Mouse (Mus musculus) cerebellum, postnatal 10 days (tissue): ENCODE measurements around the gene Shisa9.

Experiments
- DNase-seq, 2 experiments: peaks; one replicate each; pipeline ENCODE4 v3.0.0; 2021; ENCODE audit warnings: mixed read lengths in 2 of 2

Shisa9 gene

DNA sequence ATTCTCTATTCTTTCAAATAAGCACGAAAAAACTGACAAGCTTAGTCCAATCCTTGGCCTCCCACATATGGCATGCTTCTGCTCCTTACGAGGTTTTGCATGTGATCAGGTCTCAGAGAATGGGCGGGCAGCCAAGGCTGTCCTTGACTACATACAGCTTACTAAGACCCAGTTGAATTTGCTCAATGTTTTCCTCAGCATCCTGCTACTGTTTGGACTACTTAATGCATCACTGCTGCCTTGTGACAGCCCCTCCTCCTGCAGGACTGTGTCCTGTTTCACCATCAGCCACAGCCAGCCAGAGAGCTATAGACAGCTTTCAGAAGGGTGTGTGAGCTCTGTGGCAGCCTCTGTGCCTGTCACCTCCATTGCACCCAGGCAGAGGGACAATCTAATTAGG lies 92.4 kb downstream of the Shisa9 start:
- DNase-seq: peak; percentile 60 to 61

DNA sequence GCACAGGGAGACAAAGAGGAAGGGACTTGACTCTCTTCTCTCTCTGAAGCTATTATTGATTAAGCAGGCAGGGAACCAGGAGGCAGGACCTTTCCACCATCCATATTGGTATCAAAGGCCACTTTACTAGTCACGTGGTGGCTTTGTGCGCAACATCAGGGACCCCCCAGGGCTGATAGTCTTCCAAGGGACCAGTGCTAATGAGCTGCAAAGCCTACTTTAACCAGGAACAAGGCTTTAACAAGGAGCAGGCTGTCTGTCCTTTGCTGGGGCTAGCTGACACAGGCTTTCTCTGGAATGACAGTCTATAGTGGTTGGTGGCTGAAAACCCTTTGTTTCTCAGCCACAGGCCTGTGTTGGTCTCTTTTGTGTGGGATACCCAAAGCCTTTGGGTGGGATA lies 92.8 kb downstream of the Shisa9 start:
- no peak for DNase-seq

DNA sequence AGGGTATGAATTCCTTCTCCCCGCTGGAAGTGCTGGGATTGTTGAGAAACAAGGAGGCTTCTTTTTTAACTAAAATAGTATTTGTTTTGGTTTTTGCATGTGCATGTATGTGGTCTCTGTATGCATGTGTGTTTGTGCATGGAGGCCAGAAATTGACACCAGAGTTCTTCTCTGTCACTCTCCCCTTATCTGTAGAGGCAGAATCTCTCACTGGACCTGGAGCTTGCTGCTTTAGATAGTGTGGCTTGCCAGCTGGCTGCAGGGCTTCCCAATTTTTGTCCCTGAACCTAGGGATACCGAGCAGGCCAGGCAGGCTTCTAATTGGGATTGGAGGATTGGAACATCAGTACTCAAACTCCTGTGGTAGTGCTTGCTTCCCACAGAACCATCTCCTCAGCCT lies 99.2 kb downstream of the Shisa9 start:
- no peak for DNase-seq

DNA sequence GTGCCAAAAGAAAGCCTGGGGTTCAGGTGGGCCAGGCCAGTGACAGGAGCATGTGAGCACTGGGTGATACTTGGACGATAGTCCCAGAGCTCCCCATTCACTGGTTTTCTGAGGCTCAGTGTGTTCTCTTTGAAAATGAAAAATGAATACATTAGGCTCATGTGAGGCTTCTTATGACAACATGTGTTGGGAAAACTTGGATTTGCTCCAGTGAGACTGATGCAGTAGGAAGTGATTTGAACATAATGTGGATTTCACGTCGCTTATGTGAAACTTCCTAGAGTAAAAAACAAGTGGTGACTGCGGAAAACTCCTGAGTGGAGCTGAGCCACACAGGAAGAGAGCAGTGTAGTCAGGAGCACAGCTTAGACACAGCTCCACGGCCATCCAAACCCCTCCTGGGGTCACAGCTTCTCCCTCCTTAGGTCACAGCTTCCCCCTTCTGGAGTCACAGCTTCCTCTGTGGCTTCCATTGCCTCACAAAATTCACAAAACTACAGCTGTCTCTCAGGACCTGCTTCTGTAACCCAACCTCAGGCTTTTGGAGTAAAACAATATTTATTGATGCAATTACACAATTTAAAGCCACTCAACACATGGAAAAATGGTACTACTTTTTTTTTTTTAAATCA lies 106.8 kb downstream of the Shisa9 start:
- no peak for DNase-seq

DNA sequence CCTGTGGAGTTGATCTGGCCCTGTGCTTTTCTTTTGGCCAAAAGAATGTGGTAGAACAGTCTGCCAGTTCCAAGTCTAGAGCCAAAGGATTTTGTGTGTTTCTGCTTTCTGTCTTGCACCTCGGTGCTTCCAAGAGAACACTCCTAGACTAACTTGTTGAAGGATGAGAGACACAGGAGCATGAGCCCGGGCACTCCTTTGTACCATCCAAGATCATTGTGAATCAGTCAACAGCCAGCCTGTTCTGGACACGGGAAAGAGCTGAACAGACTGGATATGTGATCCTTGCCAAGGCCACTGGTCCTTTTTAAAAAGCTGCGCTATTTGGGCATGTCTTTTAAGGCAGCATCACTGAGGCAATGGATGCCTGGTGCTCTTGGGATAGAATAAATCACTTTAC lies 109.3 kb downstream of the Shisa9 start:
- DNase-seq: no peak

DNA sequence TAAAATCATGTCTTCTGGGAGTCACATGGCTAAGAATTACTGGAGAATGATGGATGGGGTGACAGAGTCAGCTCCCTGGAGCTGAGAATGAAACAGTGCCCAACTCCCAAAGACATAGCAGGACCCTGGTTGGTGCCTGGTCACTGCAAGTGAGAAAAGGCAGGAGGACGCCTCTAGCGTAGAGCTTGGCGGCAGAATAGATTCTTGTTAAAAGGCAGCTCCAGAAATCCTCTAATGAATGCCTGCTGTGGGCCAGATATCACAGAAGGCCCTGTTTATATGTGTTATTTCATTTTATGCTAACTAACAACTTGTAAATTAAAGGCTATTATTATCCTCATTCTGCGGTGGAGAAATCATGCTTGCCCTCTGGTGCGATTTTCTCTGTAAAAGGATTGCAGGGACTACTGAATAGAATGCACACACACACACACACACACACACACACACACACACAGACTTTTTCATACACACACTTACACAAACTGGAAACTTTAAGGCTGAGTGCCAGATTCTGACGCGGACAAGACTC lies 110.9 kb downstream of the Shisa9 start:
- no peak for DNase-seq

DNA sequence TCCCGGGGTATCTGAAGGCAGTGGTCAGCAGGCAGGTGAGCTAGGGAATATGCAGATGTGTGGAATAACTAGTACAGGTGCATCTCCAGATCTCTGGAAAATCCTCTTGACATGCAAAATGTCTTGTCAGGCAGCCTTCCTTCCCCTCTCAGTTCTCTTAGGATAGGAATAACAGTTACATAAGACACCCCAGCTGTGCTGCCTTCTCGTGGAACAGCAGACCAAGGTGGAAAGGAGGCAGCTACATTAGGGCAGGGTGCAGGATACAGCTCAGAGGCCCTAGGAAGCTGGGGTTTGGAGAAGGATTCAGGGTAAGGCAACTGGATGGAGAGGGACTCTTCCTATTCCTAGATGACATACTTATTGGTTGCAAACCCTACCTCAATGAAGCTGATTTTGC lies 111.5 kb downstream of the Shisa9 start:
- no peak for DNase-seq

DNA sequence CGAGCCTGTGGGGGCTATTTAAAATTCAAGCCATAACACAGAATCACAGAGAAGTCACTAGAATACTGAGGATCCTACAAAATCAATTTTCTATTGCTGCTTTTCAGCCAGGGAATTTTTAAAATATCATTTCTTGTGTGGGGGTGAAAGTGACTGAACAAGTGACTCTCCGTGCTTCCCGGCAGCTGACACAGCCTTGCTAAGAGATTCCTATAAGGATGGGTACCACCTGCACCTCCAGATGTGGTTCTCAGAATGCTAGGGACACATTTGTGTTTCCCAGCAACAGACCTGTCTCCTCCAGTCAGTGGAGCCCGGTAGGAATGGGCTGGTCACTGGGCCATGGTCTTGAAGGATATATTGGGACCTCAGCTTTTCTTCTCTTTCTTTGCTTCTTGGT lies 124.5 kb downstream of the Shisa9 start:
- DNase-seq: no peak

DNA sequence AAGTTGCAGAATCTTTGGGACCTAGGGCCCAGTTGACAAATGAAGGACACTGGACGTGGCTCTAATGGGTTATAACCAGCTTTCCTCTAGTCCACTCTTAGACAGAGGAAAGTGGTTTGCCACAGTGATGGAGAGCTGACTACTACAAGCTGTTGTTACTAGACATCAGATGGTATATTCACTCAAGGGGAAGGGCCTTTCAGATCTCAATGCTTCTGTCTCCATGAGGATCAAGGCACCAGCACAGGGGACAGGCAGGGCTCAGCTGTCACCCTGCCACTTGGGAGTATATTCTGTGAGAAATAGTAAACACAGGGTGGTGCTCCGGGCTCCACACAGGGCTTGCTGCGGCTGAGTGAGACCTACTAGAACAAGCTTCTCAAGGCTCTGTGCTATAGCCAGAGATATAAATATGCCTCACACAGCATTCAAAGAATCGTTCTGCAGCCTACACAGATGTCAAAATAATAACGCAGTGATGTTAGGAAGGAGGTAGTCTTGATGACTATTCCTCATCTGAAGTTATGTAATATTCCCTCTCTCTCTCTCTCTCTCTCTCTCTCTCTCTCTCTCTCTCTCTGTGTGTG lies 127.0 kb downstream of the Shisa9 start:
- DNase-seq: no peak

DNA sequence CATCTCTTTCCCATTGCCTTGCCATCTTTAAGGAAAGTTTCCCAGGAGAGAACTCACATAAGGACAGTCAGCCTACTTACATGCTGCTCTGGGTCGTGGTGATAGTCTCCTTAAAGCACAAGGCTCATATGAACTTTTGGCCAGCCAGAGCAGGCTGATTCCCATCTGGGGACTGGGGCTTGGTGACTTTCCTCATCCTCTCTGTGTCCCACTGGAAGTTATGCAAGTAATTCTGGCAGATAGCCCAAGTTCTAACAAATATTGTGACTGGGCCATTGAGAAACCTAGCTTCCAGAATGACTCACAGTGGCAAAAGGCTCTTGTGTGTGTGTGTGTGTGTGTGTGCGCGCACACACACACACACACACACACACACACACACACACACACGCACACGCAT lies 130.5 kb downstream of the Shisa9 start:
- peak in 1 of 2 experiments; percentile 15 for DNase-seq

DNA sequence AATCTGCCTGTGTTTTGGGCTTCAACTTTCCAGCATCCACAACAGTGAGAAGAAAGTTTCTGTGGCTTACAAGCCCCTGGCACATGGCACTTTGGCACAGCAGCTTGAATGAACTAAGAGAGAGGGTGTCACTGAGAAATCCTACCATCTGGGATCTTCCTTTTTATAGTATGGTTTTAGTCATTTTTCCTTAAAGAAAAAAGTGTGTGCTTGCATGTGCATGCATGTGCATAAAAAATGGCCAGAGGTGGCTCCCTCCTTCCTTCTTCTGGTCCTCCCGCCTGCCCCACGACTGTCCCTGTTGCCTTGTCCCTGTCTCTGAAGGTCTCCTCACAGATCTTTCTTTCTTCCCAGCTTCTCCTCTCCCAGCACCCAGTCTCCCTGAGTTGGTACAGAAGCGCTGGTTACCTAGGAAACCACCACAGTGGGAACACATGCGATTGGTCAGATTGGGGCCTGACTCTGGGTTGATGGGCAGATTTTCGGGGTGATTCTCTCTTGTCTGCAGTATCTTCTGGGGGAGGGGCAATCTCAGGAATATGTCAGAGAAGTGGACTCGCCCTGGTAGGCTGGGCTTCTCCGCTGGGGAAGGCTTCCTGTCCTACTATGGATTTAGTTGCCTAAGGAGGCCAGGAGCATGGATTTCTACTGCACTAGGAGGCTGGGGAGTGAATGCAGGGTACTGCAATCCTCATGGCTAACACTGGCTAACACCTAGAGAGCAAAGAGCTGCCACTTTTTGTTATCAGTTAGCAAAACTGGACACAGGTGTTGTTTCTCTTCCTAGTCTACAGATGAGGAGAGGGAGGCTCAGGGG lies 131.3 kb downstream of the Shisa9 start:
- DNase-seq: peak; percentile 33 to 38

DNA sequence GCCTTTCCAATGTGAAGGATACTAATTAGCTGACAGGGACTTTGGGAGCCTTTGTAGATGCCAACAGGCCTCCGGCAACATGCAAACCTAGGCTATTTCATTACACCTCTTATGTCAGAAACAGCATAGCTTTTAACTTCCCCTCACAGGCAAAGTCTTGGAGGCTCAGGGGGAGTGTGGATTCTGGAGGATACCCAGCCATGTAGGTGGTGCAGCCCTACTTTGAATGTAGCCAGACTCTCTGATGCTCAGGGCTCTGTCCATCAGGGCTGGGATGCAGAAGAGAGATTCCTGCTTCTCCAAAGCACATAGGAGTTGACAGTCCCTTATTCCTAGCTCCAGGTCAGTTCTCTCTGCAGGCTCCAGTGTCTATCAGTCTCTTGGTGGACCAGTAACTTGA lies 133.0 kb downstream of the Shisa9 start:
- no peak for DNase-seq

DNA sequence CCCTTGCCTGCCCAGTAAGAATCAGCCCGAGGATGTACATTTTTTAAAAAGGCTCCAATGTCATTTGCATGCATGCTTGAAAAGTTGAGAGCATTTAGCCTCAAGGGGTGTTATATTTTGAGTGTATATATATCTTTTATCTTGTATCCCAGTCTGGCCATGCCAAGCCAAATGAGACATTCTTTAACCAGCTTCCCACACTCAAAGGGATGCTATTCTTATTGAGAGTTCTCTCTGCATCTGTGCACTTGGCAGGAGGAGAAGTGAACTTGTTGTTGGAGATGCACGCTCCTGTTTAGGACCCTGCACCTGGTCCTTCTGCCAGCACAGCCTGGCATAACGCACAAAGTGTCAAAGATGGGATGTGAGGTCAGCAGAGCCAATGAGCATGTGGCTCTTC lies 135.6 kb downstream of the Shisa9 start:
- DNase-seq: no peak

DNA sequence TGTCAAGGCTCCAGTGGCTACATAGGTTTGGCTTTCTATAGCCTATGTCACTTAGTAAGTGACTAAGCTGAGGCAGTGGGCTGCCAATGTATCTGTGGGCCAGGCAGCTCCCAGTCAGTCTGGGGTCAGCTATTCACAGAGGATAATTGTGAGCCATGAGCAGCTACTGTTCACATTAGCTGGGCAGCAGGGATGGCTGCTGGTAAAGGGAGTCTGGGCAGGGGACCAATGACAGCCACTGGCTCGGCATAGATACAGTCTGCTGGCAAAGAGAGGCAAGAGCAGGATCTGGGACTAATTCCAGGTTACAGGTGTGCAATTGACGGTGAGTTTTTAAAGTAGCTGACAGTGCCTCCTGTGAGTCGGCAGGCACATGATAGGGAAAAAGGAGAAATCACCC lies 145.9 kb downstream of the Shisa9 start:
- DNase-seq: peak; percentile 76 to 79

DNA sequence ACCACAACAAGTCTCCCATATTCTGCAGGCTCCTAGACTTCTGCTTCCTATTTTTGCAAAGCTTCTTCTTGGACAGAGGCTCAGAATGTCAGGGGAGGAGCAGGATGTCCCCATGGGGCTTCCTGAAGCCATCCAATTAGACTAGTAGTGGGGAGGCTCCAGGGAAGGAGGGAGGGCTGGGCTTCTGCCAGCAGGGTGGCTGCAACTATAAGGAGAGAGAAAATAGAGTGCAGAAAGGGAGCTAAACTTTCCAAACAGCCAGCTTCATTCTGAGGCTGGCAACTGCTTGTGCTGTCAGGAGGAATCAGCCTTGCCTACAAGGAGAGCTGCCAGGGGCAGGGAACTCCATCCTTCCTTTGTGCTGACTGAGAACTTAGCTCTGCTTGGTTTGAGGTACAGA lies 162.8 kb downstream of the Shisa9 start:
- peak; percentile 33 to 68 for DNase-seq

DNA sequence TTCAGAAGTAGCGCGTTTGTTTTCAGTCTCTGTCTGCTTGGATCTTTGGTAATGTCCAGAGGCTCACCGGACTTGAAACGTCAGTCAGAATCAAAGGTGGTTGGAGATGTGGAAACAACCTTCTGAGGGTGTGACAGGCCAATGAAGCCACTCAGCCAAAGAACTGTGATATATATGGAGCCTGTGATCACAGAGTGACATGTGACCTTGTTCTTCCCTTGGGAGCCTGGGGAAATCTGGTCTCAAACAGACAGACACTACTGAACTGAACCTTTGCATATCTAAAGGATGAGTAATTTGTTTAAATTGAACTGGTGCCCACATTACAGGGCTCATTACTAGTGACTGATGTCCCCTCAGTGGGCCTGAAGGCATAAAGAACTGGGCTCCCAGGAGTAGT lies 168.1 kb downstream of the Shisa9 start:
- DNase-seq: no peak

DNA sequence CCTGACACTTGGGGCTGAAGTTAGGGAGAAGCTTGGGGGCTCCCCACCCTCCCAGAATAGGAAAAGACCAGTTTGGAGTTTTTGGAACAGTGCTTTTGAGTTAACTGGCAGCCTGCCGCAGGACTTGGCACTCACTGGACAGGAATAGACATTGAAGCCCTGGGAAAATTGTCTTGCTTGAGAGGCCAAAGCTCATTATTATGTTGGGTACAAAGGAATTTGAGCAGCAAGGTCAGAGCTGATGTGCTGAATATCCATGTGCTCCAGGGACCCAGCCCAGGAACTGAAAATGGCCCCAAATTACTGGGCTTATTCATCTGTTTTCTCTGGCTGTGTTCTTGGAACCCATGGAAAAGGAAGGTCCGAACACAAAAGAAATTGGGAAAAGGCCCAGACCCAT lies 170.6 kb downstream of the Shisa9 start:
- DNase-seq: peak; percentile 44 to 64

DNA sequence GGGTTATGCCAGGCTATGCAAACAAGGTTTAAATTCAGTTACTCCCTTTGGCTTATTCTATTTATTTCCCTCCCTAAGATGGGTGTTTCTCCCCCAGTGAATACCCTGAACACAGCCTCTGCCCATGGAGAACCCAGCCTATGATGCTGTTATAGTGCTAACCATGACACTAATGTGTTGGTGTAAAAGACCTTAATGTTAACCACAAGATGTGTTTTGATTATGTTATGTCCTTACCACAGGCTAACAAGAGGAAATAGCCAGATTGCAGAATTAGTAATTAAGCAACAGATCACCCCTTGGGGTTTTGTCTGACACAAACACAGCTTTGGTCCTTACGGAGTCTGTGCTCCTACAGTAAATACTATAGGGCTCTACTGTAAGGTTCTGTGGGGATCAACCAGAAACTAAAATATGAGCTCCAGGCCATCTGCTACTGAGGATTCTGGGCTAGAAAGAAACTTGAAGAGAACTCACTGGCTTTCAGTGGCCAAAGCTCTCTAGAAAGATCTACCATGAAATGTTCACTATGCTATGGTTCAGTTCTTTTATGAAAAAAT lies 189.6 kb downstream of the Shisa9 start:
- DNase-seq: no peak

DNA sequence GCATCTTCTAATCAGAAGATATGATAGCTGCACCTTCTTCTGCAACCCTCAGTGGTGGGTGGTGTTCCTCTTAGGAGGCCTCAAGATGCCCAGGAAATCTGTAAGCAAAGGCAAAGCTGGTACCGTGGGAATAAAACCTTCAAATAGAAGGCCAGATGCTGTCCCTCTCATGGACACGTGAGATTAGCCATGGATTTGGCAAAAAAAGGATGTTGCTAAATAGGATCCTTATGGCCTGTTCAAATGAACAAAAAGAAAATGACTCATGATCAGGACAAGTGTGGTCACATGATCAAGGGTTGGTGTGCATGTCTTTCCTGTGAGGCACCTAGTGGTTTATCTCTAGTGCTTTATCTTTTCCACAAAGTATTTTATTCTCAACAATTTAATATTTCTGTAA lies 194.1 kb downstream of the Shisa9 start:
- DNase-seq: no peak

DNA sequence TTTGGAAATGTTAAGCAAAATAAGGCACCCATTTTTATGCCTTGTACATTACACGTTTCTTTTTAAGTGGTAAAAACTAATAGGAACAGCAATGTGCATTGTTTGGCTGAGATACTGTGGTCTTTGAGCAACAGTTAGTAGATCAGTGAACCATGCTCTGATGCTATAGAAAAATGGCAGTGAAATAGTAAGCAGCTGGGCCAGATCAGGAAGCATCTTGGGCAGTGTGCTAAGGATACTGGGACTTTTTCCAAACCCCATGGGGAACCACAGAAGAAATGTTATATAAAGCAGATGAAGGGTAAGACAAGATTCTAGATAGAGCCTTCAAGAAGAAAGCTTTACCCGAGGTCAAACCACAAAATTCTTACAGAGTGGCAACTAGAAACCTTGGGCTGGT lies 205.8 kb downstream of the Shisa9 start:
- peak in 1 of 2 experiments; percentile 15 for DNase-seq

DNA sequence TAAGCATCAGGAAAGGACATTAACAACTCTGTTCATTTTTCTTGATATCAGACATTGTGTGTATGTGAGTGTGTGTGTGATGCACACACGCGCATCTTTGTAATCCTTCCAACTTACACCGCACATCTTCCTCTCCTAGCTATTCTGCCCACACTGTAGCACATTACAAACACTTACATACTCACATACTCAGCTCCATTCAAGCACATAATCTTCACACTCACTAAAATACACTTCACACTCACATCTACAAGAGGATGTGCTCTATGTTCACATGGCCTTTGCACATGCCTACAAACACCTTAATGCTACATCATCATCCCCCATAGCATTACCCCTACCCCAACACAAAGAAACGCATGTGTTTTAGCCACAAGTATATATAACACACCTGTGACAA lies 212.9 kb downstream of the Shisa9 start:
- no peak for DNase-seq

DNA sequence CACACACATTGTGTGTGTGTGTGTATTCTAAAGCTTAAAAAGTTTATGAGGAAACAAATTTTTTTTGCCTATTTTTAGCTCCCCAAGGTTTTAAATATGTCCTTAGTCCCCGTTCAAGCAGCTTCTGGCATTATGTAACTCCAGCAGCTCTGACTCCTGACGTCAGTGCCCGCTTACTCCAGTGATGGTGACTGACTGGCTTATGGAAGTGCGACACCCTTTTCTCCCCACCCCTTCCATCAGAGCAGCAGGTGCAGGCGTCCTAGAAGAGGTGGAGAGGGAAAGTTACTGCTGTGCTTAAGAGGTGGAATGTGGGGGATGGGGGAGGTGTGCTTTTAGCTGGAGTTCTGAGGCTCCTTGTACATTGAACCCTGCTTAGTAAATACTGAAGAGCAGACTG lies 213.7 kb downstream of the Shisa9 start:
- peak in 1 of 2 experiments; percentile 5 for DNase-seq

DNA sequence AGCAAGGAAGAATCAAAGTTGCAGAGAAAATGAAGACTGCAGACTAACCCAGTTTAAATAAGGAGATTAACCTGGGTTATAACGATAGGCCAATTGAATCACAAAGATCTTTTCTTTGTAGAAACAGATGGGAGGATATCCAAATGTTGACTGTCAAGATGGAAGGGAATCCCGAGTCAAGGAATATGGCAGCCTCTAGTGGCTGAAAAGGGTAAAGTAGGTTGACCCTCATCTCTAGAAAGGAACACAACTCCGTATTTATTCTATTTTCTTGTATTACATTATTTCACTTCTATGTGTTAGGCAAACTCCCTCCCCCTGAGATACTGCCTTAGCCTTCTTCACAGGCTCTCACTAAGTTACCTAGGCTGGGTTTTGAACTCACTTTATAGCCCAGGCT lies 217.3 kb downstream of the Shisa9 start:
- DNase-seq: peak; percentile 63 to 78

DNA sequence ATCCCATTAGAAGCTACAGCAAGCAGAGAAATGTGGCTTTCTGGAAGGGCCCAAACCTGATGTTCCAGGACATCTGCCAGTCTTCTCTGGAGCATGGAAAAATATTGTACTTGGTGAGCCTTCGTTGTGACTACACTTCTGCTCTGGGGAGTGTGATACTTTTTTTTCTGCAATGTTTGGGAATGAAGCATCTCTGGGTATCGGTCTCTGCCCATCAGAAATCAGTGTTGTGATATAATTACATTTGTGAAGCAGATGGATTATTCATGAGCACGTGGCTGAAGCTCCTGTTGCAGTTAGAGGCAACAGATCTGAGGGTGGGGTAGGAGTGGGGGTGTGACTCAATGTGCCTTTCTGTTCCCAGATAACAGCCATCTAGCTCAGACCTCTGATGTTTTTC lies 218.2 kb downstream of the Shisa9 start:
- no peak for DNase-seq
